Mouse (Mus musculus): Measurements from ENCODE around the gene Plcb1.
"Not testable (repeated sequence)": the region's sequence is repeated elsewhere in the genome, so short reads cannot be mapped to it uniquely, and the experiment has no call there.

Gene Plcb1

GRCm38 (mm10) chr2:134956436-134956835, 170.6 kb downstream of the Plcb1 start:
- no peak for DNase-seq (ENCODE audit: extremely low read depth, insufficient read length, low spot score)

- DNase-seq (ENCODE audit: extremely low read depth, insufficient read length, low spot score): no peak
Observed at GRCm38 (mm10) chr2:134966131-134966530, 180.3 kb downstream of the Plcb1 start.

DNA sequence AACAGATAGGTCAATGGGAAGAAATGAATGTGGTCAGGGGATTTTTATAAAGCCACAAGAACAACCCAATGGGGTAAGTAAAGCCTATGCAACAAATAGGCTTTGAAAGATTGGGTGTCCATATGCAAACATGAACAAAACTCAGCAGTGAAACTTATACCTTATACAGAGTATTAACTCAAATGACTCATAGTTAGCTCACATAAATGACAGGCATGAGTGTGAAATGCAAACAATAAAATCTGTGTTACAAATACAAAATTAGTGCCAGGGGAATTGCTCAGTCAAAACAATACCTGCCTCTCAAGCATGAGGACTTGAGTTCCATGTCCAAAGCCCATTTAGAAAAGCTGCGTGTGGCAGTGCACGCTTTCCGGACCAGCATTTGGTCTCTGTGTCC, 182.5 kb downstream of the Plcb1 start:
- no peak for DNase-seq (ENCODE audit: extremely low read depth, insufficient read length, low spot score)

DNA sequence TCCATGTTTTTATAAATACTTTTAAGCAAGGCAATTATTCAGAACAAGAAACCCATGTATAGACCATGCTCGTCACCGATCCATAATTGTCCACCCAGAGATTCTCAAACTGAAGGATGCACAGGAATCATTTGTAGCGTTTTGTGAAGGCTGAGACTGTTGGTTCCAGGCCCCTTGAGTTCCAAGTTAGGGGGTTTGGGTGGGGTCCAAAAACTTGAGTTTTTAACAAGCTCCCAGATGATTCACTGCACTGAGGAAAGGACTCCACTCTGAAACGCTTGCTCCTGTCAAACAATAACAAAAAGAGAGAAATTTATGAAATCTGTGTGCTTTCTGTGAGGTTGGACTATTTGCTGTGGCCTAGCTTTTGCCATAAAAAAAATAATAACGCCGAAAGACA, 186.5 kb downstream of the Plcb1 start:
- no peak for DNase-seq (ENCODE audit: extremely low read depth, insufficient read length, low spot score)

- DNase-seq (ENCODE audit: extremely low read depth, insufficient read length, low spot score): no peak
Observed at GRCm38 (mm10) chr2:134974711-134975110, 188.8 kb downstream of the Plcb1 start.

DNA sequence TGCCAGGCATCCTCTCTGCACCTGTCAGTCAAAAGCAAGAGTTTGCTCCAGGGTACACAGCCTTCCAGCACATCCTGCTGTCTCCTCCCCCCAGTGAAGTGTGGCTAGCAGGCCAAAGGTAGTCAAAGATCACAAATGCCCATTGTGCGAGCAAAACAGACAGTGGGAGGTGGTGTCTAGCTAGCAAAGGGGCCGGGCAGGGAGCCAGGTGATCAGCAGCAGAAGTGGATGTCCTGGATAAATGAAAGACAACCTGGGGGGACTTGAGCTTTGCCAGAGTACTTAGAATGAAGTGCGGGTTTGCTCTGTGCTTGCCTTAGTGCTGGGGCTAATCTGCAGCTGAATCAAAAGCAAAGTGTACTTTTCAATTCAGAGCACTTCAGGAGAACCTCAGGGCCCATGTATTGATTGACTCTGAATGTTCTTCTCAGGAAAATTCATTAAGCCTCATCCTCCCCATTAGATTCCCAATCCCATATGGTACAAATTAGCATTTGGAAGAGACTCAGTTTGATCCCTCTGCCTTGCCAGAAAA, 191.0 kb downstream of the Plcb1 start:
- no peak for DNase-seq (ENCODE audit: extremely low read depth, insufficient read length, low spot score)

- DNase-seq (ENCODE audit: extremely low read depth, insufficient read length, low spot score): no peak
Observed at GRCm38 (mm10) chr2:134977641-134978040, 191.8 kb downstream of the Plcb1 start.

DNA sequence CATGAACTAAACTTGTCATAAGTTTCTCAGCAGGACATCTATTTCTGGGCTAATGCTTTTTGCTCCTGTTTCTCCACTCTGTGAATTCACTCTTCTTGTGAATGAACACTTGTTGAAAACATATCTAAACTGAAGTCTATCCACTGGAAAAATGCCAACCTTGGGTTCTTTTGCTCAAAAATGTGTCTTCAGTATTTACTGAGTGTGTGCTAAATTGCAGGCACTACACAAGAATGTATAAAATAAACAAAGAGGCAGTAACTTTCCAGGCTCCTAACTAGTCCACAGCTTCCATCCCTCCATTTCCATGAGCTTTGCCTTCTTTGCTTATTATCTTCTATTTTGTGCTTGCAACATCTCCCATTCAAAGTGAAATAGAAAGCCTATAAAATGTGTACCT, 195.5 kb downstream of the Plcb1 start:
- DNase-seq (ENCODE audit: extremely low read depth, insufficient read length, low spot score): no peak

- DNase-seq (ENCODE audit: extremely low read depth, insufficient read length, low spot score): no peak
Observed at GRCm38 (mm10) chr2:134984884-134985283, 199.0 kb downstream of the Plcb1 start.

DNA sequence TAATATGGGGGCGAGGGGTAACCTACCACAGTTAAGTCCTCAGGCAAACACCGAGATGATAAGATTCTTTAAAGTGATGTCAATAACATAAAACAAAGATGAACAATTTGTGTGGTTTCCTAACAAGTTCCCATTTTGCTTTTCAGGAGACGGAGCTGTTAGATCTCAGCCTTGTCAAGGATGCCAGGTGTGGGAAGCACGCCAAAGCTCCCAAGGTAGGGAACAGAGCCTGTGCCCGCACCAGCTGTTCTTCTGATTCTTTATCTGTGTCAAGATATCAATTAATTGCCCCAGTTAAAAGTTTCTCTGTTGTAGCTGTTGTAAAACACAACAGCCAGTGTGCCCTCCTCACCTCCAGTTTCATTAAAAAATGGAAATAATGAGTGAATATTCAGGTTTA, 202.1 kb downstream of the Plcb1 start:
- no peak for DNase-seq (ENCODE audit: extremely low read depth, insufficient read length, low spot score)

DNA sequence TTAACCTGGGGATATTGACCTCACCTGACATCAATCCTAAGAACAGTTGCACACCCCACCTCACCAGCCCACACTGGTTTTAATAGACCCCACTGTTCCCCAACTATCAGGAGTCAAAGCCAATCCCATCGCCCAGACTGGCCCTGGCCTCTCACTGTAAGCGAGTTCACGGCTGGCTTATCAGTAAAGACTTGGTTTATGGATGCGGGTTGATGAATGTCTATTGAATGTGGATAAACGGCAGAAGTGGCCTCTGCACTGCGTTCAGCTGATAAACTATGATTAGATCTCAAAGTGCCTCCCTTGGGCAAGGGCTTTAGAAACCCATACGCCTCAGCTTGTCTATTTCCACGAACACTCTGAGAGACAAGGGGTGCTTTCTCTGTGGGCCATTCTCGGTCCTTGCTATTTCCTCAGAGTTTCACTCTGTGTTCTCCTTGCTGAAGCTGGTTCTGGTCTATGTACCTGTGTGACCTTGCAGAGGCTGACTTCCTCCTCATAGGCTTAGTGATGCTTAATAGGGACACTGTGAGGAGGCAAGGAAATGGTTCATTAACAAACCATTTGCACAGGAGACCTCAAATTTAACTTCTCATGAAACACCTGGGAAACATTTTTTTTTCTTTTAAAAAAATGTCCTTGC, 203.9 kb downstream of the Plcb1 start:
- DNase-seq (ENCODE audit: extremely low read depth, insufficient read length, low spot score): no peak

- DNase-seq (ENCODE audit: extremely low read depth, insufficient read length, low spot score): no peak
Observed at GRCm38 (mm10) chr2:135007134-135007533, 221.3 kb downstream of the Plcb1 start.

GRCm38 (mm10) chr2:135007885-135008284, 222.0 kb downstream of the Plcb1 start:
- not testable (repeated sequence) for DNase-seq (ENCODE audit: extremely low read depth, insufficient read length, low spot score)

DNA sequence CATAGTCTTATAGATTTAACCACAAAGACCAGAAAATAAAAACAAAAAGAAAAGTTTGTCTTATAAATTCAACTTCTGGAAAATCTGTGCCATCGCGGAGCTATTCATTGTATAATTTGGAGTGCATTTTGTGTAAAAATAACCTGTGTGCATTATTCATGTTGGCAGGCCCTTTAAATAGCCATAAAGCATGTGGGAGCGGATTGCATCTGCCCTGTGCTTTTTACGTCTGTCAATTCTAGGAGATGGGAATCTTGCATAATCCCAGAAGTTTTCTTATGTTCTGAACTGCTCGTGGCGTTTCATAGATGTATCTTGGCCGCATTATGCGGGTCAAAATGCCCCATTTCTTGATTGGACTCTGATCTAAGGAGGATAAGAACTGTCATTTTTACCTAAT, 224.5 kb downstream of the Plcb1 start:
- no peak for DNase-seq (ENCODE audit: extremely low read depth, insufficient read length, low spot score)

GRCm38 (mm10) chr2:135015501-135015900, 229.6 kb downstream of the Plcb1 start:
- no peak for DNase-seq (ENCODE audit: extremely low read depth, insufficient read length, low spot score)

DNA sequence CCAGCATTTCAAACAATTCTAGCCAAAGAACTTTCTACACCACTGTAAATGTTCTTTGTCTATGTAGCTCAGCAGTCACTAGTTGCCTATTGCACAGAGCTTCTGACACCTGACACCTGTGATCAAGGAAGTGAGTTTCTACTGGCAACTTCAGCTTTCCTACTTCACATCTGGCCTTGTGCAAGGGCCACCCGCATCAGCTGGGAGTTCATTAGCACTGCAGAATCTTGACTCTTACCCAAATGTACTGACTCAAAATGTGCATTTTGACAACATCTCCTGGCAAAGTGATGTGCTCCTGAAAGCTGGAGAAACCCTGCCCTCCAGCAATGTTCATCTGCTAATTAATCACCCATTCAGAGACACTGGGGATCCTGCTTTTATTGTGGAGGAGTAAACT, 232.4 kb downstream of the Plcb1 start:
- no peak for DNase-seq (ENCODE audit: extremely low read depth, insufficient read length, low spot score)

DNA sequence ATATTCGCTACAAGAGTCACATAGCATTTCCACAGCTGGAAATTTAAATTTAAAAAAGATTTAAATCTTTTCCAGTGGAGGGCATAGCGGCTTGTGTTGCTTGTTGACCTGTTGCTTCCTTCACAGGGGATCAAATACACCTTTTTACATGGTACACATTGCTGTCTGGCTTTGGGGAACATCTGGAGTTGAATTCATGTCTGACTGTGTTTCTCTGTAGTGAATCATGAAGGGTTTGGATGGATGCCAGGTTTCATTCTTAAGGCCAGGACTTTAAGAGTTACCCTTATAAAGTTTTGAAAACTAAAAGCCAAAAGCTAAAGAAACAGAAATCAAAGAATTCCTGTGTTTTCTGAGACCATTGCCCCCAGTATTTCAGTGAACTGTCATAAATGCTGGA, 232.8 kb downstream of the Plcb1 start:
- DNase-seq (ENCODE audit: extremely low read depth, insufficient read length, low spot score): no peak

DNA sequence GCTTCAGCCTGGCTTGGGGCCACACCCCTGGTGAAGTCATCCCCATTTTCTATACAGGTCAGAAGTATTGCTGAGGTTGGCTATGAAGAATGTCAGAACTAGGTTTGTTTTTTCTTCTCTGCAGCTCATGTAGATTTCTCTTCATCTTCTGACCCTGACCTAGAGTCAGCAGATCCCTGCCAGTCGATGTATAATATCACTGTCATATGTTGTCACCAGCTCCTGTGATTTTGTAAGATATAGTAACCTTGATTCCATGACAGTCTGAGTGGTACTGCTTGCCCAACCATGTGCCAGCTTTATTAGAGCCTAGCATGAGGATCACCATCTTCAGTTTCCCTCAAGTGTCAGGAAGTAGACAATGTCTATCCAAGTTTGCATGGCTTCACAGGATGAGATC, 233.7 kb downstream of the Plcb1 start:
- DNase-seq (ENCODE audit: extremely low read depth, insufficient read length, low spot score): no peak

- no peak for DNase-seq (ENCODE audit: extremely low read depth, insufficient read length, low spot score)
Observed at GRCm38 (mm10) chr2:135029288-135029687, 243.4 kb downstream of the Plcb1 start.

DNA sequence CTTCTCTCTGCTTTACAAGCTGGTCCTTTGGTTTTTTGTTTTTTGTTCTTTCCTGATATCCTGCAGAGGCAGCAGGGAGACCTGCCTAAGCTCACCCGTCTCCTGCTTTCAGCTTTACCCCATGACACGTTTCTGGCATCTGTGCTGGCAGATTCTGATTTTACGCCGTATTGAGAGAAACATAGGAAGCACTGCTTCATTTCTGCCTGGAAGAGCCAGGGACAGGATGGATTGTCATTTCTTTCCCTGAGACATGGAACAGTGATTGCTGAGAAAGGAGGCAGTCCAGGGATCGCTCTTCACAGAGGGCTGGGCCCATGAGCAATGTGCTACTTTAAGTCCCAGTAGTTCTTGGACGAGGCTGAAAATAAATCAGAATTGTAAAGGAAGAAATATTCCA, 243.8 kb downstream of the Plcb1 start:
- DNase-seq (ENCODE audit: extremely low read depth, insufficient read length, low spot score): no peak

GRCm38 (mm10) chr2:135035640-135036260, 249.9 kb downstream of the Plcb1 start:
- DNase-seq (ENCODE audit: extremely low read depth, insufficient read length, low spot score): no peak

DNA sequence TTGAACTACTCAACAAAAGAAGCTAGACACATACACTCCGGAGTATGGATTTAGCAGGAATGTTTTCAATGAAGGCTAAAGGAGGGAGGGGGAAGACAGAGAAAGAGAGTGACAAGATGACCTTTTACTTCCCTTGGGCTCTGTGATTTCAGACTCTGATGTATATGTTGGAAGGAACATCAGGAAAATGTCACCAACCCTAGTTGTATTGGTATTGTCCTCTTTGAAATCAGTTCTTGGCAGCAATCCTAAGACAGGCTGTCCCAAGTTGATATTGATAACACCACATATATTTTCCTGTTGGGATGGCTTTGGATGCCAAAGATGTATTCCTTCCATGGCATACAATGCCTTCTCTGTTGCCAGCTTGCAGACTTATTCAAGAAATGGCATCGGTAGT, 262.9 kb downstream of the Plcb1 start:
- DNase-seq (ENCODE audit: extremely low read depth, insufficient read length, low spot score): no peak

Data from 3134 (cell line).